Mouse (Mus musculus) brain, embryonic 14.5 days (tissue): ENCODE results near the gene Limch1.

Source experiments
- CTCF ChIP-seq: fragments of 200-500 bp; IDR thresholded peaks from 2 replicates; pipeline ENCODE4 v1.5.1; 2012; ENCODE audit warnings: inconsistent platforms, mild to moderate bottlenecking, moderate library complexity, borderline replicate concordance; ENCODE audit not compliant: insufficient read depth, insufficient read length; ENCODE audit errors: extremely low read depth
- POLR2A ChIP-seq: fragments of 200-500 bp; IDR thresholded peaks from 2 replicates; pipeline ENCODE4 v1.6.1; 2012; ENCODE audit warnings: mild to moderate bottlenecking, inconsistent platforms, borderline replicate concordance; ENCODE audit not compliant: poor library complexity, insufficient read depth, insufficient read length, severe bottlenecking; ENCODE audit errors: extremely low read depth

GRCm38 (mm10) chr5:66872053-66872452, 126.4 kb downstream of the Limch1 start:
- TF ChIP-seq POLR2A = no peak
- TF ChIP-seq CTCF = no peak
